Mouse (Mus musculus) limb, embryonic 14.5 days (tissue): Measurements from ENCODE around the gene Mrps27. TPM values are rescaled to one million over a fixed set of nuclear protein-coding genes. Genes with fewer than 3 reads are reported as not detected.

Source experiments
- ATAC-seq: fragments of 200-750 bp; cut with Nextera tagmentation; 2 replicates; pipeline ENCODE4 v1.8.0; 2017; ENCODE audit warnings: low read depth, moderate number of reproducible peaks, moderate TSS enrichment; ENCODE audit not compliant: low FRiP score
- DNase-seq: peaks from one replicate; pipeline ENCODE4 v3.0.0-alpha.2; 2015; ENCODE audit warnings: low spot score
- H3K27ac ChIP-seq: fragments of 300-500 bp; sonication (generic); replicated peaks from 2 replicates; pipeline ENCODE4 v1.5.1; 2014; ENCODE audit warnings: low read depth, mild to moderate bottlenecking, low read length, moderate library complexity, mixed read lengths
- H3K27me3 ChIP-seq: fragments of 300-500 bp; sonication (generic); 2 replicates; pipeline ENCODE4 v1.6.1; 2014; ENCODE audit warnings: low read length, mixed read lengths; ENCODE audit not compliant: control insufficient read depth, insufficient read depth
- H3K36me3 ChIP-seq: fragments of 300-500 bp; sonication (generic); 2 replicates; pipeline ENCODE4 v1.6.1; 2014; ENCODE audit warnings: mild to moderate bottlenecking, low read length, moderate library complexity, mixed read lengths; ENCODE audit not compliant: control insufficient read depth, insufficient read depth
- H3K4me1 ChIP-seq: fragments of 300-500 bp; sonication (generic); 2 replicates; pipeline ENCODE4 v1.6.1; 2014; ENCODE audit warnings: antibody characterized with exemption, low read length, mixed read lengths; ENCODE audit not compliant: control insufficient read depth, insufficient read depth
- H3K4me2 ChIP-seq: fragments of 300-500 bp; sonication (generic); replicated peaks from 2 replicates; pipeline ENCODE4 v1.6.1; 2014; ENCODE audit warnings: low read depth, mild to moderate bottlenecking, low read length, moderate library complexity; ENCODE audit not compliant: severe bottlenecking
- H3K4me3 ChIP-seq: fragments of 300-500 bp; sonication (generic); replicated peaks from 2 replicates; pipeline ENCODE4 v1.5.1; 2014; ENCODE audit warnings: low read length
- H3K9ac ChIP-seq: fragments of 300-500 bp; sonication (generic); 2 replicates; pipeline ENCODE4 v1.6.1; 2014; ENCODE audit warnings: mild to moderate bottlenecking, low read depth, low read length, moderate library complexity; ENCODE audit not compliant: severe bottlenecking
- H3K9me3 ChIP-seq: fragments of 300-500 bp; sonication (generic); 2 replicates; pipeline ENCODE4 v1.6.1; 2016; ENCODE audit warnings: low read length; ENCODE audit not compliant: control insufficient read depth
- POLR2A ChIP-seq: fragments of 200-500 bp; IDR thresholded peaks from 2 replicates; pipeline ENCODE4 v1.8.0; 2012; ENCODE audit warnings: inconsistent platforms, mild to moderate bottlenecking, moderate library complexity, borderline replicate concordance; ENCODE audit not compliant: insufficient read depth, insufficient read length; ENCODE audit errors: extremely low read depth
- WGBS: fragments of 180-500 bp; shearing (Covaris S2); extraction: QIAGEN DNeasy Blood & Tissue Kit; methylation state at CpG from one replicate; pipeline ENCODE4 v1.1.7; 2014; 5-methylcytosine and 5-hydroxymethylcytosine counted together
- polyA plus RNA-seq, 2 experiments: library from polyadenylated mRNA; depleted of rRNA in 1 of 2; stranded (reverse) in 1 of 2; unstranded in 1 of 2; fragments of >200 nt; fragmentation: Nextera tagmentation in 1 of 2; extraction: Ambion mirVana in 1 of 2; gene quantifications; 2 replicates each; pipeline versions ENCODE4 v1.2.1 to v1.2.3; 2012 to 2014

The Mrps27 gene
- polyA plus RNA-seq, 2 experiments: 36.6 to 54.1 TPM

GRCm38 (mm10) chr13:99410611-99411515 lies 66.3 kb downstream of the Mrps27 start:
- H3K9me3 ChIP-seq: no peaks in the 10 kb centered on the region
- H3K27me3 ChIP-seq: no peaks in the 10 kb centered on the region
- WGBS: 90% methylated on average over 14 of the region's 14 CpGs
- TF ChIP-seq POLR2A: no peak
- no peak overlapping the region for H3K4me3 ChIP-seq
- H3K27ac ChIP-seq: no peak overlapping the region
- no peak for ATAC-seq
- no peak for DNase-seq
- H3K4me1 ChIP-seq: peaks cover 31% of the 10 kb centered on the region
- H3K36me3 ChIP-seq: peaks cover 55% of the 10 kb centered on the region
- H3K4me2 ChIP-seq: no peak overlapping the region
- H3K9ac ChIP-seq: no peak overlapping the region

GRCm38 (mm10) chr13:99411761-99412160 lies 67.2 kb downstream of the Mrps27 start:
- Histone ChIP-seq H3K27me3 (no peaks in the 10 kb centered on the region), H3K4me3 (no peak overlapping the region), H3K4me2 (no peak overlapping the region), H3K9ac (no peak overlapping the region), H3K4me1 (peaks cover 31% of the 10 kb centered on the region), H3K36me3 (peaks cover 50% of the 10 kb centered on the region), H3K27ac (no peak overlapping the region), H3K9me3 (no peaks in the 10 kb centered on the region)
- no peak for TF ChIP-seq POLR2A
- no peak for DNase-seq
- 79% methylated on average over 3 of the region's 3 CpGs for WGBS
- ATAC-seq: no peak

GRCm38 (mm10) chr13:99412477-99413080 lies 68.0 kb downstream of the Mrps27 start:
- Histone ChIP-seq H3K9me3 (no peaks in the 10 kb centered on the region), H3K9ac (no peak overlapping the region; the same call in 1 of the 2 replicates), H3K4me3 (no peak overlapping the region), H3K4me2 (no peak overlapping the region), H3K27ac (no peak overlapping the region; the same call in 1 of the 2 replicates), H3K36me3 (peaks cover 46% of the 10 kb centered on the region), H3K4me1 (peaks cover 31% of the 10 kb centered on the region), H3K27me3 (no peaks in the 10 kb centered on the region)
- no peak for TF ChIP-seq POLR2A
- DNase-seq (peak; percentile 61), ATAC-seq (no peak)
- 51% methylated on average over 11 of the region's 11 CpGs for WGBS

- Histone ChIP-seq H3K4me2 (no peak overlapping the region), H3K9me3 (no peaks in the 10 kb centered on the region), H3K27ac (peak overlapping the region; percentile 34), H3K4me3 (no peak overlapping the region), H3K4me1 (peaks cover 31% of the 10 kb centered on the region), H3K9ac (no peak overlapping the region), H3K36me3 (peaks cover 49% of the 10 kb centered on the region), H3K27me3 (no peaks in the 10 kb centered on the region)
- TF ChIP-seq POLR2A: no peak
- ATAC-seq (peak; percentile 80), DNase-seq (peak; percentile 67)
- WGBS: 23% methylated on average over 13 of the region's 13 CpGs
Measured at GRCm38 (mm10) chr13:99413481-99414351, 69.1 kb downstream of the Mrps27 start.

- H3K9me3 ChIP-seq: no peaks in the 10 kb centered on the region
- WGBS: 27% methylated on average over 10 of the region's 10 CpGs
- H3K27me3 ChIP-seq: no peaks in the 10 kb centered on the region
- peaks cover 49% of the 10 kb centered on the region for H3K36me3 ChIP-seq
- ATAC-seq: peak; percentile 41; the same call in 1 of the 2 replicates
- no peak overlapping the region for H3K4me3 ChIP-seq
- no peak overlapping the region for H3K4me2 ChIP-seq
- no peak overlapping the region for H3K9ac ChIP-seq
- DNase-seq: no peak
- H3K4me1 ChIP-seq: peaks cover 27% of the 10 kb centered on the region
- peak overlapping the region; percentile 34; the same call in 1 of the 2 replicates for H3K27ac ChIP-seq
- no peak for TF ChIP-seq POLR2A
Measured at GRCm38 (mm10) chr13:99414352-99414742, 69.8 kb downstream of the Mrps27 start.
